Mouse (Mus musculus): ENCODE measurements around the gene Nuak2. TPM values are rescaled to one million over a fixed set of nuclear protein-coding genes. Genes with fewer than 3 reads are reported as not detected.
A peak's percentile ranks its signal among the peaks of the same experiment; 100 is the strongest.

The Nuak2 gene
- polyA plus RNA-seq, 1 experiment from 2014 or later: 21.1 TPM

DNA sequence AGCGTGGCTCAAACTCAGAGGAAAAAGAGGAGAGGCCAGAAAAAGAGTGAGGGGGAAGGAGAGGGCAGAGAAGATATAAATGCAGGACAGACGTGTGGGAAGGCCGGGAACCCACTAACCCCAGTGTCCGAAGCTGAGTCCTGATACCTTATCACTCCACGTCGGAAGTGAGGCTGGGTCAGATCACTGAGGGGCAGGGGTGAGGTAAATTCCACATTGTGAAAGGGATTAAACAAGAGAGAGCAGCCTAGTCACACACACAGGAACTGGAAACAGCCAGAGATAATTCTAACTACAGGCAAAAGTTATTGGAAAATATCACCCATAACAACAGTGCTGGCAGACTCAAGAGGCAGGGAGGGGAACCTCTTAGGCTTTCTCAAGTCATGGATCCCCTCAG, 46.0 kb downstream of the Nuak2 start:
- Histone ChIP-seq H3K9ac (no peak overlapping the region), H3K4me2 (no peak overlapping the region), H3K27ac (no peak overlapping the region), H3K4me1 (0 out of 2 replicates have a peak, but pooled peaks cover under 1% of the 10 kb centered on the region), H3K27me3 (no peaks in the 10 kb centered on the region), H3K36me3 (peaks cover 36% of the 10 kb centered on the region), H3K9me3 (no peaks in the 10 kb centered on the region), H3K4me3 (no peak overlapping the region)
- ATAC-seq (ENCODE audit: borderline replicate concordance, extremely low read depth, low FRiP score, low TSS enrichment): no peak
- WGBS: 55% methylated on average over 6 of the region's 6 CpGs

- H3K4me1 ChIP-seq: peaks cover 12% of the 10 kb centered on the region; the same call in 1 of the 2 replicates
- no peak overlapping the region for H3K9ac ChIP-seq
- no peak overlapping the region for H3K4me2 ChIP-seq
- 79% methylated on average over 3 of the region's 3 CpGs for WGBS
- H3K27me3 ChIP-seq: no peaks in the 10 kb centered on the region
- H3K4me3 ChIP-seq: no peak overlapping the region
- ATAC-seq (ENCODE audit: borderline replicate concordance, extremely low read depth, low FRiP score, low TSS enrichment): no peak
- H3K36me3 ChIP-seq: peaks cover 15% of the 10 kb centered on the region
- no peak overlapping the region for H3K27ac ChIP-seq
- no peaks in the 10 kb centered on the region for H3K9me3 ChIP-seq
Observed at GRCm38 (mm10) chr1:132364388-132364787, 48.5 kb downstream of the Nuak2 start.

DNA sequence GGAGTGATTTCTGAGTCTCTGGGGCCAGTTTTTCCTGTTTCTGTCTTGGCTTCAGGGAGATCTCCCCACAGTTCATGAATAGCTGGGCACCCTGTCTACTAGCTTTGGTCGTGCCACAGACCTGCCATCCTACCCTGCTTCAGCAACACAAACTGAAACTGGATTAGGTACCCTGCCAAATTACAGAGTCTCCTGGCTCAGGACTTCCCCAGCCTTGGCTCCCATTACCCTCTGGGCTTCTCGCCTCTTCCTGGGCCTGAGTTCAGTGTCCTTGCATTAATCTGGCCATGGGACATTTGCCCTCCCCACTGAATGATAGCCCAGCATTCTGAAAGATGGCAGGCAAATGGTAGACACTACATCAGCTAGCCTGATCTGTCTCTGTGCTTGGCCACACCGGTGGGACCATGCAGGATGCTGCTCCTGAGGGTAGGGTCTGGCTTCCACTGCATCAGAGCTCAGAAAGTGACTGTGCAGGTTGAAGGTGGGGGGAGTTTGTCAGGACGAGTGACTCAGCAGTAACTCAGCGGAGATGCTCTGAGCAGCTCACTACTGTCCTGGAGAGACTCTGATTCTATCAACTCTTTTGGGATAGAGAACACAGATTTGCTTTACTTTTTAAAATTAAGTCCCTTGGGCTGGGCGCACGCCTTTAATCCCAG, 49.1 kb downstream of the Nuak2 start:
- peaks cover 18% of the 10 kb centered on the region; the same call in 1 of the 2 replicates for H3K4me1 ChIP-seq

DNA sequence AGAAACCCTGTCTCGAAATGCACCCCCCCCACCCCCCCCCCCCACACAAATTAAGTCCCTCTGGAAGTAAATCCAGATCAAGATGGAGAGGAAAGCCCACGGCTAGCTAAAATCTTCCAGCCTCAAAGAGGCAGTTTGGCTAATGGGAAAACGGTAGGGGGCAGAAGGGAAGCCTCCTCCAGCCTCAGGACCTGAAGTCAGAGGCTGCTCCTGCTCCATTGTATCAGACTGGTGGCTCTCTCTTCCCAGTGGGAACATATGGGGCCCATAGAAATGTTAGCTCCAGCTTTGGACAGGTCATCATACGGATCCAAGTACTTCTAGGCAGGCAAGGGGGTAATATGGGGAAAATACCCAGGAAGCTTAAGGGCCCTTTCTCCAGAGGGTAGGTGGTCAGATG, 49.7 kb downstream of the Nuak2 start:
- Histone ChIP-seq H3K9me3 (no peaks in the 10 kb centered on the region), H3K9ac (no peak overlapping the region), H3K4me3 (no peak overlapping the region), H3K4me2 (no peak overlapping the region), H3K27ac (no peak overlapping the region), H3K4me1 (peaks cover 24% of the 10 kb centered on the region), H3K27me3 (no peaks in the 10 kb centered on the region), H3K36me3 (peaks cover 4% of the 10 kb centered on the region)
- WGBS: 63% methylated on average over 4 of the region's 4 CpGs
- no peak for ATAC-seq (ENCODE audit: borderline replicate concordance, extremely low read depth, low FRiP score, low TSS enrichment)

More for the DNA sequence above, 49.1 kb downstream of the Nuak2 start:
- Histone ChIP-seq H3K27me3 (no peaks in the 10 kb centered on the region), H3K27ac (no peak overlapping the region), H3K4me2 (no peak overlapping the region), H3K9ac (no peak overlapping the region), H3K36me3 (peaks cover 10% of the 10 kb centered on the region), H3K9me3 (no peaks in the 10 kb centered on the region), H3K4me3 (no peak overlapping the region)
- ATAC-seq (ENCODE audit: borderline replicate concordance, extremely low read depth, low FRiP score, low TSS enrichment): no peak
- WGBS: 79% methylated on average over 7 of the region's 7 CpGs

DNA sequence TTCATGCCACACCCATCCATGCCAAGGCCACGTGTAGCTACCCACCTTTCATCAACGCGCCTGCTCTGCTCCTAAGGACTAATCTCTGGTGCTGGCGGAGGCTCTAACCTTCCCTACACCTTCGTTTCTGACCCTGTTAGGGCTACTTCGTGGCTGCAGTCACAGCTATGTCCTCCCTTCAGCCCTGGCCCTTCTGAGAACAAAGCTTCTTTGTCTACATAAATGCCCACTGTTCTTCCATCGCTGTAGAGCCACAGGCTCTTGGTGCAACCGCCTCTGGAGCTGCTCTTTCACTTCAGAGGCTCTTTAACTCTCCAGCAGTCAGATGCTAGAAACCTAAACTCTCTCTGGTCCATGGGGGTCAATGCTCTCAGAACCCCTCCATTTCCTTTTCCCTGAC, 50.3 kb downstream of the Nuak2 start:
- no peak for ATAC-seq (ENCODE audit: borderline replicate concordance, extremely low read depth, low FRiP score, low TSS enrichment)
- 70% methylated on average over 8 of the region's 8 CpGs for WGBS
- no peak overlapping the region for H3K4me2 ChIP-seq

GRCm38 (mm10) chr1:132366937-132367336, 51.0 kb downstream of the Nuak2 start:
- ATAC-seq (ENCODE audit: borderline replicate concordance, extremely low read depth, low FRiP score, low TSS enrichment): no peak
- no peaks in the 10 kb centered on the region for H3K9me3 ChIP-seq
- H3K4me1 ChIP-seq: peaks cover 37% of the 10 kb centered on the region
- no peak overlapping the region for H3K27ac ChIP-seq
- 91% methylated on average over 6 of the region's 6 CpGs for WGBS
- H3K4me2 ChIP-seq: no peak overlapping the region
- no peak overlapping the region for H3K4me3 ChIP-seq
- no peaks in the 10 kb centered on the region for H3K36me3 ChIP-seq
- H3K9ac ChIP-seq: no peak overlapping the region
- H3K27me3 ChIP-seq: no peaks in the 10 kb centered on the region

More for the DNA sequence above, 50.3 kb downstream of the Nuak2 start:
- Histone ChIP-seq H3K27me3 (no peaks in the 10 kb centered on the region), H3K4me1 (peaks cover 30% of the 10 kb centered on the region), H3K4me3 (no peak overlapping the region), H3K9ac (no peak overlapping the region), H3K27ac (no peak overlapping the region), H3K9me3 (no peaks in the 10 kb centered on the region), H3K36me3 (no peaks in the 10 kb centered on the region; the same call in 1 of the 2 replicates)

DNA sequence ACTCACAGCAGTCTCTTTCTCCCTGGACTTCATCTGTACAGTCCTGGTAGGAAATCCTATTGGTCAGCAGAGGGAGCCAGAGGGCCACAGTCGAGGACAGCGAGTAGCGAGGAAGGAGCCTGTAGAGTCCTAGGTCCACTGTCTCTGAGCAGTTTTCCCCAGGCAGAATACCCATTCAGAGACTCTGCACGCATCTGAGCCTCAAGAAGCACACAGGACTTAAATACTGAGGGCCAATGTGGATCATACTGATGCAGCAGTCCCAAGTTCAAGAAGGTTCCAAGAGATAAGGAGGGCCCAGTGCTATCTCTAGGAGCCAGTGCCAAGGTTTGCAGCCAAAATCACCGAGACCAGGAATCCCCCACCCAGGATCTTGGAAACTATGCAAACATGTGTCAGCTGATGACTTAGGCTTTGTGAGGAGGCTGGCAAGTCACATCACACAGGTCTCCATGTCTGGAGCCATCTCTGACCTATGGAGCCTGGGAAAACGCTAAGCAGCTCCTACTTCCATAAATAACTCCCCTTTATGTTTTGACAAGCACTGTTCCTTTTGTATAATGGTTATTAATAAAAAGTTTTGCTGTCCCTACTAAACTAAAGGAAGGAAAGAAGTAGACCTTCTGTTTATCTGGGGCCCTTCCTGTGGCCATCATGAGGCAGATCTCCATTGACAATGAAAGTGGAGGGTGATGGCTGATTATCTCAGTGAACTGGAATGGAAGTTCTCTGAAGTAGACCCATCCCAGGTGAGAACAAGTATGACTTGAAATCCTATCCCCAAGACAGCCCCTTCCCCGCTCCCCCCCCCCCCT, 52.0 kb downstream of the Nuak2 start:
- no peaks in the 10 kb centered on the region for H3K27me3 ChIP-seq
- H3K4me3 ChIP-seq: no peak overlapping the region
- ATAC-seq (ENCODE audit: borderline replicate concordance, extremely low read depth, low FRiP score, low TSS enrichment): peak; percentile 68; the same call in 1 of the 2 replicates
- H3K9me3 ChIP-seq: no peaks in the 10 kb centered on the region
- peak overlapping the region; percentile 38; the same call in 1 of the 2 replicates for H3K27ac ChIP-seq
- no peak overlapping the region for H3K4me2 ChIP-seq
- WGBS: 28% methylated on average over 7 of the region's 7 CpGs
- no peaks in the 10 kb centered on the region for H3K36me3 ChIP-seq
- no peak overlapping the region for H3K9ac ChIP-seq
- peaks cover 43% of the 10 kb centered on the region for H3K4me1 ChIP-seq

DNA sequence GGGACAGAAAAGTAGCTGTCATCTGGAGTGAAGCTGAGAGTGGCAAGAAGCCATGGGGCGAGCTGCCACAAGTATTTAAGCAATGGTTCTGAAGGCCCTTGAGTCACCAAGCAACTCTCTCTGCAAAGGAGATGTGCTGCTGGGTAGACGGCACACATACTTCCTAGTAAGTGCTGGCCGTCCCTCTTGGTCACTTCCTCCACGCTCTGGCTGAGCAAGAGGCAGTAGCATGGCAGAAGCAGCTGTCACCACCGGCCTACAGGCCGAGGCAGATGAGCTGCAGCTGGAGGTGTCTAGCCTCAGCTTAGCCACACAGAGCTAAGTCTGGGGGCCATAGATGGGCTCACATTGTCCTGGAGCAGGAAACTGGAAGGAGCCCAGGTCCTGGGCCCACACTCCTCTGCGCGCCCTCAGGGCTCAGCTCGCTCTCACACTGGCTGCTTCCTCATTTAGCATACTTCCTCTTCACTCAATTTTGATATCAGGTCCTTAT, 54.8 kb downstream of the Nuak2 start:
- no peaks in the 10 kb centered on the region for H3K36me3 ChIP-seq
- no peaks in the 10 kb centered on the region for H3K27me3 ChIP-seq
- WGBS: 43% methylated on average over 9 of the region's 9 CpGs
- H3K4me1 ChIP-seq: peaks cover 71% of the 10 kb centered on the region
- peak; percentile 77 for ATAC-seq (ENCODE audit: borderline replicate concordance, extremely low read depth, low FRiP score, low TSS enrichment)
- H3K9ac ChIP-seq: no peak overlapping the region
- H3K27ac ChIP-seq: peak overlapping the region; percentile 59
- H3K4me3 ChIP-seq: no peak overlapping the region
- H3K4me2 ChIP-seq: no peak overlapping the region
- H3K9me3 ChIP-seq: no peaks in the 10 kb centered on the region

GRCm38 (mm10) chr1:132371298-132372081, 55.6 kb downstream of the Nuak2 start:
- ATAC-seq (ENCODE audit: borderline replicate concordance, extremely low read depth, low FRiP score, low TSS enrichment): no peak; the same call in 1 of the 2 replicates
- Histone ChIP-seq H3K4me3 (no peak overlapping the region), H3K27ac (peak overlapping the region; percentile 59), H3K36me3 (no peaks in the 10 kb centered on the region), H3K27me3 (no peaks in the 10 kb centered on the region), H3K4me1 (peaks cover 77% of the 10 kb centered on the region), H3K9me3 (no peaks in the 10 kb centered on the region), H3K9ac (no peak overlapping the region), H3K4me2 (no peak overlapping the region)
- WGBS: 54% methylated on average over 8 of the region's 8 CpGs

GRCm38 (mm10) chr1:132372354-132372753, 56.4 kb downstream of the Nuak2 start:
- H3K4me1 ChIP-seq: peaks cover 81% of the 10 kb centered on the region
- H3K27ac ChIP-seq: peak overlapping the region; percentile 59; the same call in 1 of the 2 replicates
- no peak overlapping the region for H3K4me2 ChIP-seq
- H3K9ac ChIP-seq: no peak overlapping the region
- WGBS: 81% methylated on average over 5 of the region's 5 CpGs
- no peaks in the 10 kb centered on the region for H3K36me3 ChIP-seq
- no peaks in the 10 kb centered on the region for H3K9me3 ChIP-seq
- ATAC-seq (ENCODE audit: borderline replicate concordance, extremely low read depth, low FRiP score, low TSS enrichment): no peak
- H3K4me3 ChIP-seq: no peak overlapping the region
- H3K27me3 ChIP-seq: no peaks in the 10 kb centered on the region

- H3K4me3 ChIP-seq: no peak overlapping the region
- H3K9ac ChIP-seq: no peak overlapping the region
- ATAC-seq (ENCODE audit: borderline replicate concordance, extremely low read depth, low FRiP score, low TSS enrichment): no peak
- H3K4me1 ChIP-seq: peaks cover 79% of the 10 kb centered on the region
- no peaks in the 10 kb centered on the region for H3K9me3 ChIP-seq
- no peak overlapping the region for H3K27ac ChIP-seq
- 85% methylated on average over 6 of the region's 6 CpGs for WGBS
- H3K36me3 ChIP-seq: no peaks in the 10 kb centered on the region
- no peaks in the 10 kb centered on the region for H3K27me3 ChIP-seq
- no peak overlapping the region for H3K4me2 ChIP-seq
Observed at GRCm38 (mm10) chr1:132372896-132373534, 57.1 kb downstream of the Nuak2 start.

Data from lung, embryonic 15.5 days (tissue).